Mouse (Mus musculus): Measurements from ENCODE around the gene Irak1. TPM values are rescaled to one million over a fixed set of nuclear protein-coding genes. Genes with fewer than 3 reads are reported as not detected.

Irak1 gene
- total and polyA plus RNA-seq, 2 experiments from 2014 or later: 35.3 to 94.8 TPM

GRCm38 (mm10) chrX:74001024-74001423 lies 22.7 kb downstream of the Irak1 start:
- no peak for ATAC-seq (ENCODE audit: insufficient read depth, low read depth)
- no peak for DNase-seq (ENCODE audit: low spot score)
- Histone ChIP-seq H3K9me3 (replicated peaks; ENCODE audit: control insufficient read depth, low read length) (no peaks in the 10 kb centered on the region), H3K36me3 (replicated peaks; ENCODE audit: control insufficient read depth, insufficient read depth, low read length) (no peaks in the 10 kb centered on the region), H3K27me3 (ENCODE audit: control insufficient read depth, insufficient read depth, low read length) (no peaks in the 10 kb centered on the region), H3K4me1 (ENCODE audit: control insufficient read depth, insufficient read depth) (no peaks in the 10 kb centered on the region), H3K27ac (ENCODE audit: low read depth) (no peak overlapping the region), H3K9ac (replicated peaks; ENCODE audit: low read depth, low read length) (no peak overlapping the region), H3K4me2 (ENCODE audit: low read depth, low read length) (no peak overlapping the region), H3K4me3 (ENCODE audit: low read depth, low read length) (no peak overlapping the region)
- 52% methylated on average over 3 of the region's 3 CpGs for WGBS
- TF ChIP-seq EP300 (IDR thresholded peaks at IDR 0.05; ENCODE audit: low read depth) (no peak), CTCF (IDR thresholded peaks at IDR 0.05; ENCODE audit: low read depth) (no peak)

DNA sequence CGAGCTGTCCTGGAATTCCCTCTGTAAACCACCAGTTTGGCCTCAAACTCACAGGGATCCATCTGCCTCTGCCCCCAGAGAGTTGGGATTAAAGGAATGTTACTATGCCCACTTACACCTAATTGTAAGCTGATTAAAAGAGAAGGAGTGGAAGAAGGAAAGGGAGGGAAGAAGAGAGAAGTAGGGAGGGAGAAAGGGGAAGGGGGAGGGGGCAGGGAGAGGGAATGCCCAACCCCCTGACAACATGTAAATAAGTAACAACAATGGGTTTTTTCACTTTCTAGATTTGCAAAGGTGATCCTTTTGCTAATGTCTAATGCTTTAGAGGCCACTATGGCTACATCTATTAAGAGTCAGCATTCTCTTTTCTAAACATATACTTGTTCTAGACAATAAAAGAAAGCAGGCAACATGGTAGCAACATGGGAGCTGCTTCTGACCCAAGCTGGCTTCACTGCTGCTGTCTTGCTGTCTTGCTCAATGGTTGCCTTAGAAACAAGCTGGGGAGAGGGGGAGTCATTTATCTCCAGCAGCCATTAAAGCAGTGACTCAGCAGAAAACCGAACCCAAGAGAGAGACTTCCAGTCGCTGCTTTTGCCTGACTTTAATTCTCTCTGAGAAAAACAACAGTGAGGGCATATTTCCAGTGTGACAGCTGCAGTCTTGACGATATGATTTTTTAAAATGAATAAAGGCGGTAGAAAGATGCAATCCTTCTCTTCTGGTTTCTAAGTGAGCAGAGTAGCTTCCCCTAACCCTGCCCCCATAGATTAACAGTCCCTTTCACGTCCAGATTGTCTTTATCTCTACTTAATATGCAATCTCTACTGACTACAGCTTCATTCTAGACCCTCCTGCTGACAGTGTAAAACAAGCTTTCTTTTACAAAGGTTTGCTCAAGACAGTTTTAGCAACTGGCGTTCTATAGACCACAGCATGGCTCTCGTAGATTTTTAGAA lies 24.5 kb downstream of the Irak1 start:
- ATAC-seq (ENCODE audit: insufficient read depth, low read depth): no peak
- Histone ChIP-seq H3K4me3 (ENCODE audit: low read depth, low read length) (no peak overlapping the region), H3K27me3 (ENCODE audit: control insufficient read depth, insufficient read depth, low read length) (no peaks in the 10 kb centered on the region), H3K4me2 (ENCODE audit: low read depth, low read length) (no peak overlapping the region), H3K27ac (ENCODE audit: low read depth) (no peak overlapping the region), H3K9ac (replicated peaks; ENCODE audit: low read depth, low read length) (no peak overlapping the region), H3K4me1 (ENCODE audit: control insufficient read depth, insufficient read depth) (no peaks in the 10 kb centered on the region), H3K9me3 (replicated peaks; ENCODE audit: control insufficient read depth, low read length) (no peaks in the 10 kb centered on the region), H3K36me3 (replicated peaks; ENCODE audit: control insufficient read depth, insufficient read depth, low read length) (no peaks in the 10 kb centered on the region)
- 25% methylated on average over 8 of the region's 8 CpGs for WGBS
- TF ChIP-seq CTCF (IDR thresholded peaks at IDR 0.05; ENCODE audit: low read depth) (no peak), EP300 (IDR thresholded peaks at IDR 0.05; ENCODE audit: low read depth) (no peak)
- peak; percentile 46 for DNase-seq (ENCODE audit: low spot score)

- Histone ChIP-seq H3K27me3 (ENCODE audit: control insufficient read depth, insufficient read depth, low read length) (no peaks in the 10 kb centered on the region), H3K9ac (replicated peaks; ENCODE audit: low read depth, low read length) (no peak overlapping the region), H3K36me3 (replicated peaks; ENCODE audit: control insufficient read depth, insufficient read depth, low read length) (no peaks in the 10 kb centered on the region), H3K9me3 (replicated peaks; ENCODE audit: control insufficient read depth, low read length) (no peaks in the 10 kb centered on the region), H3K4me3 (ENCODE audit: low read depth, low read length) (no peak overlapping the region), H3K4me2 (ENCODE audit: low read depth, low read length) (no peak overlapping the region), H3K4me1 (ENCODE audit: control insufficient read depth, insufficient read depth) (no peaks in the 10 kb centered on the region), H3K27ac (ENCODE audit: low read depth) (no peak overlapping the region)
- no peak for TF ChIP-seq EP300 (IDR thresholded peaks at IDR 0.05; ENCODE audit: low read depth)
- TF ChIP-seq CTCF (IDR thresholded peaks at IDR 0.05; ENCODE audit: low read depth): no peak
- no peak for ATAC-seq (ENCODE audit: insufficient read depth, low read depth)
- WGBS: 33% methylated on average over 1 of the region's 1 CpGs
- no peak for DNase-seq (ENCODE audit: low spot score)
Observed at GRCm38 (mm10) chrX:73977783-73978182, 45.9 kb downstream of the Irak1 start.

DNA sequence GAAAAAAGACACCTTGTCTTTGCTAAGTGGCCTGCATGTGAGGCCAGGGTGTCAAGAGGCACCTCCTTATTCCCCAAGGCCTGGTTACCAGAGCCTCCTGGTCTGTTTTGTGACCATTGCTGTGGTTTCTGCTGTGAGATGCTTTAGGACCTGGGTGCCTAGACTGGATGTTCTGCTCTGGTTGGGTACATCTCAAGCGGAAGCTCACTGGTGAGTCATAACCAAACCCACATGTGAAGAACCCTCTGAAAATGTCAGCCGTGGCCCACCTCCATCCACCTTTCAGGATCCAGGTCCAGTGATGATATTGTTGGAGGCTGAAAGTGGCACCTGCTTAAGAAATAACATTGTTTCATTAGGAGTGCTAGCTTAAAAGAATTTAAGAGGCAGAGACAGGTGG lies 47.4 kb downstream of the Irak1 start:
- no peaks in the 10 kb centered on the region for H3K9me3 ChIP-seq (replicated peaks; ENCODE audit: control insufficient read depth, low read length)
- WGBS: 88% methylated on average over 2 of the region's 2 CpGs
- no peak for TF ChIP-seq EP300 (IDR thresholded peaks at IDR 0.05; ENCODE audit: low read depth)
- no peak for TF ChIP-seq CTCF (IDR thresholded peaks at IDR 0.05; ENCODE audit: low read depth)

GRCm38 (mm10) chrX:73972774-73973173 lies 50.9 kb downstream of the Irak1 start:
- H3K27ac ChIP-seq (ENCODE audit: low read depth): no peak overlapping the region
- DNase-seq (ENCODE audit: low spot score) (no peak), ATAC-seq (ENCODE audit: insufficient read depth, low read depth) (no peak)
- WGBS: 60% methylated on average over 4 of the region's 4 CpGs
- H3K4me1 ChIP-seq (ENCODE audit: control insufficient read depth, insufficient read depth): no peaks in the 10 kb centered on the region
- H3K36me3 ChIP-seq (replicated peaks; ENCODE audit: control insufficient read depth, insufficient read depth, low read length): no peaks in the 10 kb centered on the region
- H3K9ac ChIP-seq (replicated peaks; ENCODE audit: low read depth, low read length): no peak overlapping the region
- no peak overlapping the region for H3K4me2 ChIP-seq (ENCODE audit: low read depth, low read length)
- H3K4me3 ChIP-seq (ENCODE audit: low read depth, low read length): no peak overlapping the region
- no peaks in the 10 kb centered on the region for H3K9me3 ChIP-seq (replicated peaks; ENCODE audit: control insufficient read depth, low read length)
- no peak for TF ChIP-seq EP300 (IDR thresholded peaks at IDR 0.05; ENCODE audit: low read depth)
- TF ChIP-seq CTCF (IDR thresholded peaks at IDR 0.05; ENCODE audit: low read depth): no peak
- H3K27me3 ChIP-seq (ENCODE audit: control insufficient read depth, insufficient read depth, low read length): no peaks in the 10 kb centered on the region

More for the DNA sequence above, 47.4 kb downstream of the Irak1 start:
- H3K4me1 ChIP-seq (ENCODE audit: control insufficient read depth, insufficient read depth): no peaks in the 10 kb centered on the region
- ATAC-seq (ENCODE audit: insufficient read depth, low read depth) (no peak), DNase-seq (ENCODE audit: low spot score) (no peak)
- H3K4me2 ChIP-seq (ENCODE audit: low read depth, low read length): no peak overlapping the region
- no peaks in the 10 kb centered on the region for H3K27me3 ChIP-seq (ENCODE audit: control insufficient read depth, insufficient read depth, low read length)
- no peak overlapping the region for H3K9ac ChIP-seq (replicated peaks; ENCODE audit: low read depth, low read length)
- H3K36me3 ChIP-seq (replicated peaks; ENCODE audit: control insufficient read depth, insufficient read depth, low read length): no peaks in the 10 kb centered on the region
- no peak overlapping the region for H3K27ac ChIP-seq (ENCODE audit: low read depth)
- H3K4me3 ChIP-seq (ENCODE audit: low read depth, low read length): no peak overlapping the region

Measured in heart, postnatal 0 days (tissue).